Mouse (Mus musculus) hindbrain, embryonic 13.5 days (tissue): Measurements from ENCODE around the gene Ptprcap. TPM values are rescaled to one million over a fixed set of nuclear protein-coding genes. Genes with fewer than 3 reads are reported as not detected.

Source experiments
- ATAC-seq: fragments of 200-750 bp; cut with Nextera tagmentation; 2 replicates; pipeline ENCODE4 v1.8.0; 2017; ENCODE audit warnings: moderate TSS enrichment; ENCODE audit not compliant: low FRiP score
- H3K27ac ChIP-seq: fragments of 300-500 bp; sonication (generic); 2 replicates; pipeline ENCODE4 v1.5.1; 2015; ENCODE audit warnings: inconsistent platforms, mild to moderate bottlenecking, moderate library complexity
- H3K27me3 ChIP-seq: fragments of 300-500 bp; sonication (generic); 2 replicates; pipeline ENCODE4 v1.6.1; 2015; ENCODE audit warnings: mild to moderate bottlenecking, inconsistent platforms
- H3K36me3 ChIP-seq: fragments of 300-500 bp; sonication (generic); 2 replicates; pipeline ENCODE4 v1.6.1; 2015; ENCODE audit warnings: mild to moderate bottlenecking, inconsistent platforms
- H3K4me1 ChIP-seq: fragments of 300-500 bp; sonication (generic); replicated peaks from 2 replicates; pipeline ENCODE4 v1.6.1; 2015; ENCODE audit warnings: inconsistent platforms
- H3K4me2 ChIP-seq: fragments of 300-500 bp; sonication (generic); 2 replicates; pipeline ENCODE4 v1.6.1; 2015; ENCODE audit warnings: inconsistent platforms, mild to moderate bottlenecking, moderate library complexity
- H3K4me3 ChIP-seq: fragments of 300-500 bp; sonication (generic); 2 replicates; pipeline ENCODE4 v1.5.1; 2015; ENCODE audit warnings: mild to moderate bottlenecking, inconsistent platforms
- H3K9ac ChIP-seq: fragments of 300-500 bp; sonication (generic); 2 replicates; pipeline ENCODE4 v1.6.1; 2015; ENCODE audit warnings: mild to moderate bottlenecking, inconsistent platforms
- H3K9me3 ChIP-seq: fragments of 300-500 bp; sonication (generic); 2 replicates; pipeline ENCODE4 v1.6.1; 2016; ENCODE audit warnings: inconsistent platforms
- WGBS: fragments of 180-500 bp; shearing (Covaris S2); methylation state at CpG from one replicate; pipeline ENCODE4 v1.1.7; 2015; 5-methylcytosine and 5-hydroxymethylcytosine counted together
- polyA plus RNA-seq: library from polyadenylated mRNA; unstranded; fragments of >200 nt; fragmentation: Nextera tagmentation; extraction: Ambion mirVana; gene quantifications from 2 replicates; pipeline ENCODE4 v1.2.1, GENCODE M21; 2015

Ptprcap gene
- polyA plus RNA-seq, 1 experiment from 2014 or later: 0.66 TPM

DNA sequence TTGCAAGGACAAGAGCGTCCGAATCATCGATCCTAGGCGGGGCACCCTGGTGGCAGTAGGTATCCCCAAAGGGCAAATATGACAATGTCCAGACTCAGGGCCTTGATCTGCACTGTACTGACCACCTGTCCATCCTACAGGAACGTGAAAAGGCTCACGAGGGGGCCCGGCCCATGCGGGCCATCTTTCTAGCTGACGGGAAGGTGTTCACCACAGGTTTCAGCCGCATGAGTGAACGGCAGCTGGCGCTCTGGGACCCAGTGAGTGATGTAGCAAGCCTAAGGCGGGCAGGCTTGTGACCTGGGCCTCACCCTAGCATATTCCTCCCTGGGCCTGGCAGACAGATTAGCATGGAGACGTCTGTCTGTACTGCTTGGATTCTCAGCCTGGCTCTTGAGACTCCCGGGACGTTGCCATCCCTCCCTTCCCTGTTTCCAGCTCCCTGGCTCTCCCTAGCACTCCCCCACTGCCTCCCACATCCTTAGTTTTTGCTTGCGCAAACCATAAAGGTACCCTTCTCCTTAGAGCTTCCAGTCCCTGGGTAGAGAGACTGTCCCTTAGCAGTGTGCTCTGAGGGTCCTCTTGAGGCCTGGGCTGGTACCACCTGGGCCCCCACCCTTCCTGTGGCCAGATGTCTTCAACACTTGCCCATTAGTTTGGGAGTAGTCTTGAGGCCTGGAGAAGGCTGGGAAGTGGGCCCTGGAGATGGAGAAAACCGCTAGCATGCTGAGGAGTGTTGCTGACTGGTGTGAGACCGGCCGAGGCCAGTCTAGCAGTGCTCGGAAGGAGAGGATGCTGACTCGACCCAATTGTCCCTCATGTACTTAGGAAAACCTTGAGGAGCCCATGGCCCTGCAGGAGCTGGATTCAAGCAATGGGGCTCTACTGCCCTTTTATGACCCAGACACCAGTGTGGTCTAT, 2.6 kb upstream of the Ptprcap start:
- Histone ChIP-seq H3K4me3 (no peak overlapping the region), H3K4me1 (peaks cover 30% of the 10 kb centered on the region), H3K4me2 (no peak overlapping the region), H3K36me3 (peaks cover 44% of the 10 kb centered on the region), H3K9ac (peak overlapping the region; percentile 94; the same call in 1 of the 2 replicates), H3K27ac (no peak overlapping the region), H3K27me3 (no peaks in the 10 kb centered on the region), H3K9me3 (no peaks in the 10 kb centered on the region)
- ATAC-seq: no peak
- WGBS: 89% methylated on average over 22 of the region's 22 CpGs

- no peaks in the 10 kb centered on the region for H3K27me3 ChIP-seq
- WGBS: 76% methylated on average over 5 of the region's 5 CpGs
- no peak for ATAC-seq
- peaks cover 32% of the 10 kb centered on the region for H3K4me1 ChIP-seq
- no peak overlapping the region for H3K4me3 ChIP-seq
- no peak overlapping the region for H3K4me2 ChIP-seq
- H3K36me3 ChIP-seq: peaks cover 50% of the 10 kb centered on the region
- H3K9me3 ChIP-seq: no peaks in the 10 kb centered on the region
- no peak overlapping the region for H3K27ac ChIP-seq
- H3K9ac ChIP-seq: no peak overlapping the region
Observed at GRCm38 (mm10) chr19:4151488-4151860, 1.9 kb upstream of the Ptprcap start.

- no peaks in the 10 kb centered on the region for H3K9me3 ChIP-seq
- H3K27me3 ChIP-seq: no peaks in the 10 kb centered on the region
- peaks cover 54% of the 10 kb centered on the region for H3K36me3 ChIP-seq
- WGBS: 89% methylated on average over 5 of the region's 5 CpGs
- H3K4me2 ChIP-seq: no peak overlapping the region
- H3K4me3 ChIP-seq: no peak overlapping the region
- ATAC-seq: no peak
- peaks cover 32% of the 10 kb centered on the region for H3K4me1 ChIP-seq
- H3K27ac ChIP-seq: no peak overlapping the region
- no peak overlapping the region for H3K9ac ChIP-seq
Observed at GRCm38 (mm10) chr19:4151898-4152297, 1.5 kb upstream of the Ptprcap start.

- H3K4me1 ChIP-seq: peaks cover 28% of the 10 kb centered on the region
- no peak overlapping the region; the same call in 1 of the 2 replicates for H3K27ac ChIP-seq
- peak overlapping the region; percentile 35 for H3K9ac ChIP-seq
- ATAC-seq: no peak
- no peak overlapping the region for H3K4me2 ChIP-seq
- H3K4me3 ChIP-seq: no peak overlapping the region
- no peaks in the 10 kb centered on the region for H3K9me3 ChIP-seq
- 78% methylated on average over 8 of the region's 8 CpGs for WGBS
- peaks cover 62% of the 10 kb centered on the region for H3K36me3 ChIP-seq
- H3K27me3 ChIP-seq: no peaks in the 10 kb centered on the region
Observed at GRCm38 (mm10) chr19:4152445-4153231, 766 bp upstream of the Ptprcap start.

DNA sequence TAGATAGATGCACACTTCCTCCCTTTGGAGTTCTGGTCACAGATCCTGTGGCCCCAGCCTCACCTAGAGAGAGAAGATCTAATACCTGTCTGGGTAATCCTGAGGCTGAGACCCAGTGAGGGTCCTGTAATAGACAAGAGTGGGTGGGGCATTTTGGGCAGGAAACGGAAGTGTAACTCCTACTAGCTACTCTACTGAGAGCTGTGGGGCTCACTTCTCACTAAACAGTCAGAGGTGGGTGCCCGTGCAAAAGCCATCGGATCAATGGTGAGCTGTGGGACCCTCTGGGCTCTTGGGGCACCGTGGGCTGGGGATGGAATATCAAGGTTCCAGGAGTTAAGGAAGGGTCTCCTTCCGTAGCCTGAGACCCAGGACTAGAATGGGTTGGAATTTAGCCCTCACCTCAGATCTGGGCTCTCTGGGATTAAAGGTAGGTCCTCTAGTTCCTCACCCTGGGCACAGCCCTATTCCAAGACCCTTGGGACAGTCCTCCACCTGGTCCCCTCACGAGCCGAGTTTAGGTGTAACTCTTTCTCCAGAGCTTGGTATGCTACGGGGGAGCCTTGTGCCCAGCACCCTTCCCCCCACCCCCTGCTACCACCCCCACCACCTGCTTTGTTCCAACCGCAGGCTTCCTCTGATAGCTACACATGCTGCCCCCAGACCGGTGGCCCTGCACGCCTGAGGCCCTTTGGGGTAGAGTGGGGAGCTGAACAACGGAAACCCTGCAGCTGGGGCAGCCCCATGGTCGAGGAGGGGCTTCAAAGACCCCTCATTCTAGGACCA, 1.2 kb downstream of the Ptprcap start:
- H3K36me3 ChIP-seq: peaks cover 82% of the 10 kb centered on the region
- H3K4me2 ChIP-seq: no peak overlapping the region
- 0 out of 2 replicates have a peak overlapping the region, but pooled peaks have one; percentile 1 for H3K9ac ChIP-seq
- no peak overlapping the region for H3K4me3 ChIP-seq
- no peaks in the 10 kb centered on the region for H3K9me3 ChIP-seq
- no peak overlapping the region for H3K27ac ChIP-seq
- no peaks in the 10 kb centered on the region for H3K27me3 ChIP-seq
- no peak for ATAC-seq
- H3K4me1 ChIP-seq: peaks cover 12% of the 10 kb centered on the region
- 81% methylated on average over 13 of the region's 13 CpGs for WGBS

DNA sequence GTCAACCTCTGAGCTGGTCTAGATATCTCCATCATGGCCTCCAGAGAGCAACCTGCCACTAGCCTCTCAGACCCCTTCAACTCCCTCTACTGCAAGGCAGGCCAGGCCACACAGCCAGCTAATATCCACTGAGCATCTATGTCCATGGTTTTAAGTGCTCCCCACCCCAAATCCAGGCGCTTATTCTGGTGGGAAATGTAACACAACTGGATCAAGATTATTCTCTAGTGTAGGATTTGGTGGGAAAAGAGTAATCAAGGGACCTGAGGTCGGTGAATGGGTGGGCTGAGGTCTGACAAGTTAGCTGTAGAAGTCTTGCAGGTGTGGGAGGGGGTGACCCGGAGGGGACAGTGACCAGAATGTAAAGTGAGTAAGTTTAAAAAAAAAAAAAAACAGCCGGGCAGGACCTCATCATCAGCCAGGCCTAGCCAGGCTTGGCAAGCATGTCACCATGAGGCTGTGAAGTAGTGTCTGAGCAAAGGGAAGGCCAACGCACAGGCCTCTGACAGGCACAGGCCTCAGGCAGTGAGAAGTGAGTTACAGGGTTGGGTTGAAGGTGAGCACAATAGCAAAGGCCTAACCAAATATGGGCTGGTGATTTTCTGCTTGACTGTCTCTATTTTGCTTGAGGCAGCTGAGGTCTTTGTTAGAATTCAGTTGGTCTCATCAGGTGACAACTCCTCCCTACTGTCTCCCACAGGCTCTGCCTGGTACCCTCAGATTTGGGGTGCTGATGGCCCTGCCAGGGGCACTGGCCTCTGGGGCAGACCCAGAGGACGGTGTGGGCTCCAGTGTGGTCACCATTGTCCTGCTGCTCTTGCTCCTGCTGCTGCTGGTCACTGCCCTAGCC, 2.0 kb downstream of the Ptprcap start:
- Histone ChIP-seq H3K9me3 (no peaks in the 10 kb centered on the region), H3K4me2 (no peak overlapping the region), H3K4me1 (peaks cover 4% of the 10 kb centered on the region; the same call in 1 of the 2 replicates), H3K27ac (peak overlapping the region; percentile 48; the same call in 1 of the 2 replicates), H3K4me3 (no peak overlapping the region), H3K27me3 (no peaks in the 10 kb centered on the region), H3K9ac (0 out of 2 replicates have a peak overlapping the region, but pooled peaks have one; percentile 24), H3K36me3 (peaks cover 81% of the 10 kb centered on the region)
- 63% methylated on average over 6 of the region's 6 CpGs for WGBS
- ATAC-seq: no peak

DNA sequence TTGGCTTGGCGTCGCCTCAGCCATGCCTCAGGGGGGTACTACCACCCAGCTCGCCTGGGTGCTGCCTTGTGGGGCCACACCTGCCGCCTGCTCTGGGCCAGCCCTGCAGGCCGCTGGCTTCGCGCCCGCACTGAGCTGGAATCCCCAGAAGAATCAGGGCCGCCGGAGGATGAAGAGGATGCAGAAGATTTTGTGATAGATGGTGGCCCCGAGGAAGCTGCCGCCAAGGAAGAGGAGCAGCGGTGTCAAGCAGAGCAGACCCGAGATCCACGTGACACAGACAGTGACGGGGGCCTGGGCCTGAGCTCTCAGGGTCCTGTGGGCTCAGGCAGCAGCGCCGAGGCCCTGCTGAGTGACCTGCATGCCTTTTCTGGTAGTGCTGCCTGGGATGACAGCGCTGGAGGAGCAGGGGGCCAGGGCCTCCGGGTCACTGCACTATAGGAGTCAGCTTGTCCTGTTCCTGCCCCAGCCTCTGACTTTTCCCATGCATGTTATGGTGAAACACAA, 2.7 kb downstream of the Ptprcap start:
- 0 out of 2 replicates have a peak overlapping the region, but pooled peaks have one; percentile 24 for H3K9ac ChIP-seq
- WGBS: 63% methylated on average over 20 of the region's 20 CpGs
- H3K36me3 ChIP-seq: peaks cover 80% of the 10 kb centered on the region
- no peaks in the 10 kb centered on the region for H3K27me3 ChIP-seq
- peak overlapping the region; percentile 48; the same call in 1 of the 2 replicates for H3K27ac ChIP-seq
- H3K4me2 ChIP-seq: no peak overlapping the region
- H3K4me1 ChIP-seq: 0 out of 2 replicates have a peak, but pooled peaks cover 6% of the 10 kb centered on the region
- no peak overlapping the region for H3K4me3 ChIP-seq
- no peaks in the 10 kb centered on the region for H3K9me3 ChIP-seq
- ATAC-seq: no peak

- no peak for ATAC-seq
Observed at GRCm38 (mm10) chr19:4156771-4157170, 3.4 kb downstream of the Ptprcap start.

DNA sequence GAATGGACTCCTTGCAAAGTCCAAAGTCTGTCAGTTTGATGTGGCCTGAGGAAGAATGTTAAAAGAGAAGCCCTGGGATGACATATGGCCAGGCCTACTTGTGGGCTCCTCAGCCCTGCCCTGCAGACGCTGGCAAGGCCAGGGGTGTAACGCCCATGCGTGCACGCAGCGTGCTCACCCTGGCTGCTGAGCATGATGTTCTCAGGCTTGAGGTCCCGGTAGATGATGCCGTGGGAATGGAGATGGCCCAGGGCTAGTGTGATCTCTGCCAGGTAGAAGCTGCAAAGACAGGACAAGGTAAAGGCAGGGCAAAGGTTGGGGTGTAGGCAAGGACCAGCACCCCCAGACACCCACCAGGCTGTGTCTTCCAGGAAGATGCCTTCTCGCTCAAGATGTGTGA, 5.6 kb downstream of the Ptprcap start:
- H3K4me3 ChIP-seq: no peak overlapping the region
- H3K27me3 ChIP-seq: no peaks in the 10 kb centered on the region
- ATAC-seq: no peak
- H3K27ac ChIP-seq: no peak overlapping the region
- no peaks in the 10 kb centered on the region for H3K9me3 ChIP-seq
- 96% methylated on average over 8 of the region's 8 CpGs for WGBS
- H3K36me3 ChIP-seq: peaks cover 64% of the 10 kb centered on the region
- H3K4me1 ChIP-seq: peaks cover 26% of the 10 kb centered on the region
- H3K4me2 ChIP-seq: no peak overlapping the region
- no peak overlapping the region for H3K9ac ChIP-seq

More at GRCm38 (mm10) chr19:4156771-4157170, 3.4 kb downstream of the Ptprcap start:
- Histone ChIP-seq H3K27ac (no peak overlapping the region), H3K27me3 (no peaks in the 10 kb centered on the region), H3K9ac (no peak overlapping the region), H3K4me2 (no peak overlapping the region), H3K36me3 (peaks cover 82% of the 10 kb centered on the region), H3K4me3 (no peak overlapping the region), H3K9me3 (no peaks in the 10 kb centered on the region), H3K4me1 (peaks cover 8% of the 10 kb centered on the region; the same call in 1 of the 2 replicates)
- WGBS: 86% methylated on average over 12 of the region's 12 CpGs

DNA sequence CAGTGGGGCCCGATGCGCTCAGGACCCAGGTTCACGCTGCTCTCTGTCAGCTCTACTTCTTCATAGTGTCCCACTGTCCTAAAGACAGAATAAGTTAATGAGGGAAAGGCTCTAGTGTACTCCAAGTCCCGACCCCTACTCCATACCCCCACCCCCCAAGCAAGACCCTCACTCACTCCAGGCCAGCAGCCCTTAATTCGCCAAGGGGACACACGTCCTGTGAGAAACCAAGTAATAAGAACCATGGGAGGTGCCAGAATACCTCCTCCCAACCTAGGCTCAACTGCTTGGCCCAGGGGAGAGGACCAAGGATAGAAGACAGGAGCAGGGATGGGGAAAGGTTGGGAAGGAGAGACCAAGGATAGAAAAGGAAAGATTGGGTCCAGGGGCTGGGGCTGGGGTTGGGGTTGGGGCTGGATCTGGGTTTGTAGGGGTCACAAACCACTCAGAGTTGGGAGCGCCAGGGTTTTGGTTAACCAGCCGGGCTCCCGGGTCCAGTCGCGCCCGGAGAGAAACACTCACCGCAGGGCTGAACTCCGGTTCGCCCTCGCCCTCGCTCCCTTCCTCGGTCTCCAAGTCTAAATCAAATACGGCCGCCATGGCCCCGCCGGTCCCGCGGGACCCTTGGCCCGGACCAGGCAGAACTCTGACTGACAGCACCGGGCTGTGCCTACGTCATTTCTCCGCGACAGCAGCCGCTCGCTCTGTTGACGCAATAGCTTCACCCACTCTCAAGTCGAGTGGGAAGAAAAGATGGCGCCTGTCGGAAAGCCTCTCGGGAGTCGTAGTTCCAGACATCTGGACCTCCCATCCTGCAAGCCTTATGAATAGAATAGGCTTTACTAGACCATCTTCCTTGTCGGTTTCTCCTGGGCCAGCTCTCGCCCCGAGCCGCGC, 9.5 kb downstream of the Ptprcap start, which contains the start of gene Rps6kb2:
Gene Rps6kb2, minus strand, starts transcription at position 709 of the 897 bp plus-strand sequence.
- Histone ChIP-seq H3K4me1 (peaks cover 27% of the 10 kb centered on the region), H3K9ac (peak within 1 kb of the TSS; percentile 79), H3K4me3 (peak within 1 kb of the TSS; percentile 66), H3K27ac (peak within 1 kb of the TSS; percentile 91), H3K4me2 (peak within 1 kb of the TSS; percentile 97), H3K27me3 (no peaks in the 10 kb centered on the region), H3K9me3 (no peaks in the 10 kb centered on the region), H3K36me3 (peaks cover 37% of the 10 kb centered on the region)
- WGBS: 7% methylated on average over 42 of the region's 42 CpGs
- ATAC-seq: peak; percentile 90
